Mouse (Mus musculus): ENCODE data around the gene Cyld. TPM values are rescaled to one million over a fixed set of nuclear protein-coding genes. Genes with fewer than 3 reads are reported as not detected.
A peak's percentile ranks its signal among the peaks of the same experiment; 100 is the strongest.

Cyld gene
- polyA plus RNA-seq, 1 experiment from 2014 or later, result 18.9 TPM

- no peak overlapping the region for H3K4me2 ChIP-seq (replicated peaks)
- 62% methylated on average over 4 of the region's 4 CpGs for WGBS
- H3K4me3 ChIP-seq (replicated peaks), result no peak overlapping the region
- H3K4me1 ChIP-seq (replicated peaks), result peaks cover 4% of the 10 kb centered on the region
- H3K36me3 ChIP-seq, result no peaks in the 10 kb centered on the region
- no peak for ATAC-seq
- H3K27me3 ChIP-seq, result peaks cover 9% of the 10 kb centered on the region; the same call in 1 of the 2 replicates
- no peak overlapping the region for H3K9ac ChIP-seq (replicated peaks)
- H3K9me3 ChIP-seq, result no peaks in the 10 kb centered on the region
- no peak overlapping the region for H3K27ac ChIP-seq
Measured at GRCm38 (mm10) chr8:88691342-88691948, 5.4 kb upstream of the Cyld start.

- no peak for ATAC-seq
- 64% methylated on average over 7 of the region's 7 CpGs for WGBS
- Histone ChIP-seq H3K27ac (no peak overlapping the region), H3K36me3 (no peaks in the 10 kb centered on the region), H3K9ac (replicated peaks) (no peak overlapping the region), H3K27me3 (peaks cover 9% of the 10 kb centered on the region; the same call in 1 of the 2 replicates), H3K4me1 (replicated peaks) (peaks cover 4% of the 10 kb centered on the region), H3K9me3 (no peaks in the 10 kb centered on the region), H3K4me2 (replicated peaks) (no peak overlapping the region), H3K4me3 (replicated peaks) (no peak overlapping the region)
Measured at GRCm38 (mm10) chr8:88691961-88692360, 4.9 kb upstream of the Cyld start.

DNA sequence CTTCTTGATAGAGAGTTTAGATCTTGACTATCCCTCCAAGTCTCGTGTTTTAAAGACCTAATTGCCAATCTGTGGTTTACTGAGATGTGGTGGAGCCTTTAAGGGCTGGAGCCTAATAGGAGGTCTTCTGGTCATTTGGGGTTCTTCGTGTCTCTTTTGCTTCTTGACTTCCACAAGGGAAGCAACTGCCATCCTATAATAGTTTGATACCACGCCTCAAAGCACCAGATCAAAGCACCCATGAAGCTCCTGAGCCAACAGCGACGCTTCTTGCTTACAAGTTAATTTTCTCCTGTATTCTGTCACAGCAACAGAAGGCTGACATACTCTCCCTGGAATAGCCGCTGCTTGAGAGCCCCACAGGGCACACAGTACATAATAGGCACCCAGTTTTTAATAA, 4.0 kb upstream of the Cyld start:
- Histone ChIP-seq H3K4me3 (replicated peaks) (no peak overlapping the region), H3K36me3 (no peaks in the 10 kb centered on the region), H3K9me3 (no peaks in the 10 kb centered on the region), H3K27ac (no peak overlapping the region), H3K9ac (replicated peaks) (no peak overlapping the region), H3K4me2 (replicated peaks) (no peak overlapping the region), H3K27me3 (peaks cover 9% of the 10 kb centered on the region; the same call in 1 of the 2 replicates), H3K4me1 (replicated peaks) (peaks cover 8% of the 10 kb centered on the region)
- ATAC-seq, result no peak
- 74% methylated on average over 6 of the region's 6 CpGs for WGBS

DNA sequence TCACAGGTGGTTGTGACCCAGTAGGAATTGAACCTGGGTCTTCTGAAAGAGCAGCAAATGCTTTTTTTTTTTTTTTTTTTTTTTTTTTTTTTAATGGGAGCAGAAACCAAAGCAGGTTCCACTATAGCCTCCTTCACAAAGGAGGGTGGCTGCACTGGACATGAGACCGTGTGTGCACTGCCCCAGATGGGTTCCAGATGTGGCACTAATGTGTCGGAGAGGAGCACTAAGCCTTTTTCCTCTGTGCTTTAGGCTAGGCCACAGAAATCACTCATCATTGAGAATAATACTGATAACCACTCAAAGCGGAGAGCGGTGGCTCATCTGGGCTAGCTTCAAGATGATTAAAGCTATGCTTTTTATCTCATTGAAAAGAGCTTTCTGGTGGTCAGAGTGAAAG, 3.5 kb upstream of the Cyld start:
- Histone ChIP-seq H3K4me1 (replicated peaks) (peaks cover 11% of the 10 kb centered on the region), H3K9ac (replicated peaks) (no peak overlapping the region)
- 84% methylated on average over 4 of the region's 4 CpGs for WGBS

DNA sequence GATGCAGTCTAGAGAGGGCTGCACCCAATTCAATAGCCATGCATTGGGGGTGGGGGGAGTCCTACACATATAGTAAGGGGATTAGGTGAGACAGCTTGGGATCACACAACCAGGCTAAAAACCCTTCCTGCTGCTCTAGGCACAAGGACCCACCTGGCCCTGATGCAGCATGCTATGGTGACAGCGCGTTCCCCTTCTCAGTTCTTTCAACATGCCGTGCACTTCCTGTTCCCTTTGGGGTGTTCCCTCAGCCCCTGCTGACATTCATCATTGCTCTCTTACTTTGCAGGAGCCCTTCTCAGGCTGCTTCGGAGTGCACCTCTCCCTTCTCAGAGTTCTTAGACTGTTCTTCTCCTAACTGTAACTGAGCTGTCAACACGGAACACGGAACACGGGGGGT, 2.5 kb upstream of the Cyld start:
- H3K4me1 ChIP-seq (replicated peaks), result peaks cover 14% of the 10 kb centered on the region
- peaks cover 9% of the 10 kb centered on the region; the same call in 1 of the 2 replicates for H3K27me3 ChIP-seq
- no peak overlapping the region for H3K4me2 ChIP-seq (replicated peaks)
- H3K9ac ChIP-seq (replicated peaks), result no peak overlapping the region
- no peaks in the 10 kb centered on the region for H3K9me3 ChIP-seq
- no peaks in the 10 kb centered on the region for H3K36me3 ChIP-seq
- H3K27ac ChIP-seq, result no peak overlapping the region
- H3K4me3 ChIP-seq (replicated peaks), result no peak overlapping the region
- 74% methylated on average over 7 of the region's 7 CpGs for WGBS
- no peak for ATAC-seq

More for the DNA sequence above, 3.5 kb upstream of the Cyld start:
- Histone ChIP-seq H3K27ac (no peak overlapping the region), H3K9me3 (no peaks in the 10 kb centered on the region), H3K27me3 (peaks cover 9% of the 10 kb centered on the region; the same call in 1 of the 2 replicates), H3K36me3 (no peaks in the 10 kb centered on the region), H3K4me3 (replicated peaks) (no peak overlapping the region), H3K4me2 (replicated peaks) (no peak overlapping the region)
- no peak for ATAC-seq

GRCm38 (mm10) chr8:88696228-88696627, 600 bp upstream of the Cyld start:
- WGBS, result 26% methylated on average over 7 of the region's 7 CpGs
- Histone ChIP-seq H3K4me3 (replicated peaks) (peak overlapping the region; percentile 71), H3K4me2 (replicated peaks) (peak overlapping the region; percentile 69), H3K27ac (no peak overlapping the region), H3K27me3 (peaks cover 9% of the 10 kb centered on the region; the same call in 1 of the 2 replicates), H3K4me1 (replicated peaks) (peaks cover 20% of the 10 kb centered on the region), H3K9me3 (no peaks in the 10 kb centered on the region), H3K9ac (replicated peaks) (no peak overlapping the region; the same call in 1 of the 2 replicates), H3K36me3 (no peaks in the 10 kb centered on the region)
- ATAC-seq, result peak; percentile 38

- peaks cover 9% of the 10 kb centered on the region; the same call in 1 of the 2 replicates for H3K27me3 ChIP-seq
- peak overlapping the region; percentile 85 for H3K9ac ChIP-seq (replicated peaks)
- 16% methylated on average over 4 of the region's 4 CpGs for WGBS
- H3K4me1 ChIP-seq (replicated peaks), result peaks cover 20% of the 10 kb centered on the region
- H3K4me2 ChIP-seq (replicated peaks), result peak overlapping the region; percentile 69
- peak overlapping the region; percentile 71 for H3K4me3 ChIP-seq (replicated peaks)
- ATAC-seq, result 0 out of 2 replicates have a peak, but pooled peaks have one; percentile 0
- peak overlapping the region; percentile 84; the same call in 1 of the 2 replicates for H3K27ac ChIP-seq
- no peaks in the 10 kb centered on the region for H3K36me3 ChIP-seq
- H3K9me3 ChIP-seq, result no peaks in the 10 kb centered on the region
Measured at GRCm38 (mm10) chr8:88697642-88698031, 809 bp downstream of the Cyld start.

GRCm38 (mm10) chr8:88698048-88698447, 1.2 kb downstream of the Cyld start:
- H3K27me3 ChIP-seq, result peaks cover 9% of the 10 kb centered on the region; the same call in 1 of the 2 replicates
- H3K9ac ChIP-seq (replicated peaks), result no peak overlapping the region
- H3K4me1 ChIP-seq (replicated peaks), result peaks cover 20% of the 10 kb centered on the region
- H3K4me2 ChIP-seq (replicated peaks), result peak overlapping the region; percentile 69
- no peaks in the 10 kb centered on the region for H3K9me3 ChIP-seq
- WGBS, result 27% methylated on average over 2 of the region's 2 CpGs
- no peak for ATAC-seq
- no peaks in the 10 kb centered on the region for H3K36me3 ChIP-seq
- H3K27ac ChIP-seq, result no peak overlapping the region
- H3K4me3 ChIP-seq (replicated peaks), result peak overlapping the region; percentile 71

- H3K27me3 ChIP-seq, result no peaks in the 10 kb centered on the region
- no peak overlapping the region for H3K9ac ChIP-seq (replicated peaks)
- no peaks in the 10 kb centered on the region for H3K9me3 ChIP-seq
- no peaks in the 10 kb centered on the region for H3K36me3 ChIP-seq
- no peak for ATAC-seq
- H3K4me1 ChIP-seq (replicated peaks), result peaks cover 16% of the 10 kb centered on the region
- no peak overlapping the region for H3K27ac ChIP-seq
- H3K4me3 ChIP-seq (replicated peaks), result no peak overlapping the region
- no peak overlapping the region for H3K4me2 ChIP-seq (replicated peaks)
- WGBS, result 42% methylated on average over 2 of the region's 2 CpGs
Measured at GRCm38 (mm10) chr8:88701611-88702010, 4.8 kb downstream of the Cyld start.

DNA sequence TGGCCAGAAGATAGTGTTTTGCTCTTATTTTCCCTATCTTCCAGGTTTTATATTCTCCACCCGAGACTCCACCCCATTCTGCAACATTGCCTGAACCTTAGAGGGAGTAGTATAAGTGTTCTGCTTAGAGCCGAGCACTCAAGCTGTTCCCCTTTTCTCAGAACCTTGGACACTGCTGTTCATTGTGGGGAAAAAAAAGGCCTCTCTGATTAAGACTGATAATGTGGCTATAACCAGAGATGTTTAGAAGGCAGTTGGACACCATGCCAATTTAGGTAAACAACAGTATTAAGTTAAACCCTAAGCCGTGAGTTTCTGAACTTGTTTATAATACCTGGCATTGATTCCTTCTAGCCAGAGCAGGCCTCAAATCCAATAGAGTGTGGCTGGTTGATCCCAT, 6.0 kb downstream of the Cyld start:
- H3K27me3 ChIP-seq, result no peaks in the 10 kb centered on the region
- ATAC-seq, result no peak

DNA sequence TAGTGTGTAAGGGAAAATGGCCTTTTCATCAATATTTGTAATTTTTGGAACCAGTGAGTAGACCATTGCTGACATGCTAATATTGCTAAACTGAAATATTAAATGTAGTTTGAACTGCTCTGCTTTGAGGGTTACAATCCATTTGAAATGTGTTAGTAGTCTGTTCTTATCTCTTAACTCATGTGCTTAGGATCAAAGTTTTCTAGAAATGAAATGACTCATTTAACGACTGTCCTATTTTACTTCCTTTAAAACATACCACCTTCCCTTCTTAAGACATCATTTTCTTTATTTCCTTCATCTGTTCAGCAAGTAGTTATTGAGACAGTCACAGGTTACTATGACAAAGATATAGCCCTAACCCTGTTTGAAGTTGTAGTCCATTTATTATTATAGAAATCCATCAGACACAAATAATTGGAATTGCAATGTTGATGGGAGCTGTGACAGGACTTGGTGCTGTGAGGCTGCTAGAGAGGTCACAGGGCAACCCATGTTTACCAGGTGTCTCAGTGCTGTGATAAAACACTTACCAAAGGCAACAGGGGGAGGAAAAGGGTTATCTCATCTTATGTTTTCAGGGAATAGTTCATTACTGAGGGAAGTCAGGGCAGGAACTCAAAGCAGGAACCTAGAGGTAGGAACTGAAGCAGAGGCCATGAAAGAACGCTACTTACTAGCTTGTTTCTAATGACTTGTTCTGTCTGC, 26.6 kb downstream of the Cyld start:
- 96% methylated on average over 2 of the region's 2 CpGs for WGBS
- no peak for ATAC-seq

More for the DNA sequence above, 6.0 kb downstream of the Cyld start:
- WGBS, result 86% methylated on average over 3 of the region's 3 CpGs
- Histone ChIP-seq H3K4me2 (replicated peaks) (no peak overlapping the region), H3K4me1 (replicated peaks) (peaks cover 12% of the 10 kb centered on the region), H3K27ac (no peak overlapping the region), H3K9ac (replicated peaks) (no peak overlapping the region), H3K9me3 (no peaks in the 10 kb centered on the region), H3K36me3 (no peaks in the 10 kb centered on the region), H3K4me3 (replicated peaks) (no peak overlapping the region)

GRCm38 (mm10) chr8:88755175-88755791, 58.5 kb downstream of the Cyld start:
- H3K9me3 ChIP-seq, result no peaks in the 10 kb centered on the region
- peak; percentile 78 for ATAC-seq
- no peak overlapping the region for H3K27ac ChIP-seq
- H3K4me1 ChIP-seq (replicated peaks), result peaks cover 7% of the 10 kb centered on the region; the same call in 1 of the 2 replicates
- no peak overlapping the region for H3K4me3 ChIP-seq (replicated peaks)
- H3K27me3 ChIP-seq, result no peaks in the 10 kb centered on the region
- 3% methylated on average over 14 of the region's 14 CpGs for WGBS
- H3K9ac ChIP-seq (replicated peaks), result no peak overlapping the region
- peak overlapping the region; percentile 25; the same call in 1 of the 2 replicates for H3K4me2 ChIP-seq (replicated peaks)
- H3K36me3 ChIP-seq, result no peaks in the 10 kb centered on the region

More for the DNA sequence above, 26.6 kb downstream of the Cyld start:
- Histone ChIP-seq H3K4me2 (replicated peaks) (no peak overlapping the region), H3K4me3 (replicated peaks) (no peak overlapping the region), H3K4me1 (replicated peaks) (no peaks in the 10 kb centered on the region), H3K9me3 (no peaks in the 10 kb centered on the region), H3K9ac (replicated peaks) (no peak overlapping the region), H3K36me3 (peaks cover 37% of the 10 kb centered on the region), H3K27ac (no peak overlapping the region), H3K27me3 (no peaks in the 10 kb centered on the region)
